Mouse (Mus musculus): ENCODE measurements around the gene Krt7.

Gene Krt7

DNA sequence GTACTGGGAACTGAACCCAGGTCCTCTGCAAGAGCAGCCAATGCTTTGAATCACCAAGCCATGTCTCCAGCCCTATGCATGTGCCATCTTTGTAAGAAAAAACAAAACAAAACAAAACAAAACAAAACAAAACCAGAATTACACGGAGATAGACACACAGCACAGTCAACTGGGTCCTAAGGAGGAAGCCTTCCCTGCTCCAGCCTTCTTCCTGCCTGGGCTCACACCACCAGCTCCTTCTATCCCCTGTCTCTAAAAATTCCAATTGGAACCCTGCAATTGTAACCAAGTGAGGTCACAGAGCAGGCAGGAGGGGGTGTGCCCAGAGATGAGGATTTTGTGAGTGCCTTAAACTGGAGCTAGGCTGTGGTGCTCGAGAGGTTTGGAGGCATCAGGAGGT lies 36.6 kb downstream of the Krt7 start, which contains the start of gene Krt88:
Krt88 (plus strand) TSS at position 301 of the 400 bp plus-strand sequence.
- no peak for DNase-seq

GRCm38 (mm10) chr15:101453093-101453736 lies 42.4 kb downstream of the Krt7 start:
- peak; percentile 73 for DNase-seq

DNA sequence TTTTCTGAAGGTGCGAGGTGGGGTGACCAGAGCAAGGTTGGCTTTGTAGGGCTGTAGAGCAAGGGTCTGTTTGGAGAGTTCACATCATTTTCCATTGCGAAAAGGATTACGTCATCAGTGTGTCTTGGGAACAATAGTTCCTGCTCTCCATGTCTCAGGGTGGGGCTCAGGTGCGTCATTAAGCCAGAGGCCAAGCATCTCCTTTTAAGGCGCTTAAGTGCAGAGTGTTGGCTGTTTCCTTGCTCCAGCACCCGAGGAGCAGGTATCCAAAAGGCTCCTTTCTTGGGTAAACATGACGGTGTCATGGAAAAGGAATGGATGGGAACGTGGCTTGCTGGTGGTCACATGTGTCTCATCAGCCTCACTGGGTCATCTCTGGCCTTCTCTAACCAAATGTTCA lies 43.9 kb downstream of the Krt7 start:
- DNase-seq = no peak

DNA sequence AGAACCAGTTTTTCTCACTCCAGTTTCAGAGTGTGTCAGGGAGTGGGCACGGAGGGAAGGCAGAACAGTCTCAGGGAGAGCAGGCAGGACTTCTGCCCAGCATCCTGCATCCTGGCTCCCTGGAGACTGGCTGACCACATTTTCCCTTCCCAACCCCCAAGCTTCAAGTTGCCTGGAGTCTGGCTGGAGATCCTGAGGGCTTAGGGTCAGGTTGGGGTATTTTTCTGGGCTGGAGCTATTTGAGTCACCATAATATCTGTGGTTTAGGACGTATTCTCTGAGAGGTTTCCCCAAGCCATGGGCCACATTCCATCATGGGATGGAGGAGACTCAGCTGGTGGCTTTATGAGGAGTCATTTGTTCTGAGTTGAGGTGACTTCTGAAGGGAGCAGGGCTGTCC lies 44.4 kb downstream of the Krt7 start:
- no peak for DNase-seq

DNA sequence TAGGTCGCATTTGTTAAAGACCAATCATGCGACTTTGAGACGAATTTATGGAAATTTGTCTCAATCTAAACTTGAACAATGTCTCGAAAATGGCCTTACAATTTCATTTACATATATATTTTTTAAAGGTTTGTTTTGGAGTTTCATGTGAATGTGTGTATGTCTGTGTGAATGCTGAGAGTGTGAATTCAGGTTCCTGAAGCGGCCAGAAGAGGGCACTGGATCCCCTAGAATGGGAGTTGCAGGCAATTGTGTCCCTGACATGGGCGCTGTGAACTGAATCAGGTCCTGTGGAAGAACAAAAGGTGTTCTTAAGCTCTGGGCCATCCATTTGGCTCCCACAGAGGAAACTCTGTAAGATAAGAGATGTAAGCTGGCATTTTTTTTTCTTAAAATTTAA lies 45.0 kb downstream of the Krt7 start:
- no peak for DNase-seq

- DNase-seq = peak; percentile 12
Measured at GRCm38 (mm10) chr15:101458361-101458930, 47.6 kb downstream of the Krt7 start.

- no peak for DNase-seq
Measured at GRCm38 (mm10) chr15:101459283-101459682, 48.4 kb downstream of the Krt7 start.

DNA sequence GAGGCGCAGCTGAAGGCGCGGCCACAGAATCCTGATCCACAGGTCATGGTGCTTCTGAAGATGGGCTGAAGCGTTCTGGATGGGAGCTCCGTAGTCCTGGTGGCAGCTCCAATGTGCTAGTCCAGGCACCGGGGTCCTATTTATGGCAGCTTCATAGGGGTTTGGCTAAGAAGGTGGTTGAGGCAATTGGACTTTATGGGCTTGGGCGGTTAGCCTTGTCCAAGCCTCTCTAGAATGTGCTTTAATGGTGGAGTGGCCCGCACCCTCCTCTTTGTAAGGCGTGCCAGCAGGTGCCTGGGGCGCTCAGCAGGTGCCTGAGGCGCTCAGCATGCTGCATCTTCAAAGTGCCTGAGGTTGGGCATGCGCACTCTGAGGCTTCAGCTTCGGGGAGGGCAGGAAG lies 52.8 kb downstream of the Krt7 start, which contains the start of gene Krt81:
Krt81 (minus strand) TSS at position 101 of the 400 bp plus-strand sequence.
- DNase-seq = no peak

DNA sequence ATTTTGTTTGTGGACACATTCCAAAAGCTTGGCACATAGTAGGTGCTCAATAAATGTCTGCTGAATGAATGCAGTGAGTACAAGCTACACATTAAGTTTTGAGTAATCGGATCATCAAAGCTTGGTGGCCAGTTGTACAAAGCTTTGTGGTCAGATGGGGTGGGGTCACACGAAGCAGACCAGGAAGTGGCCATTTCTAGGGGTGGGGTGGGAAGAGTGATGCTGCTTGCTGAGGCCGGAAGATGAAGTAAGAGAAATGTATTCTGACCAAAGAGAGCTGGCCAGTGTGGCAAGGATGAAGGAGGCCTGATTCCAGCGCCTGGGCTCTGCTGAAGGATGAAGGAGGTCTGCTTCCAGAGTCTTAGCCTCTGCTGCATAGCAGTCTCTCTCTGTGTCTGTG lies 58.2 kb downstream of the Krt7 start:
- no peak for DNase-seq

DNA sequence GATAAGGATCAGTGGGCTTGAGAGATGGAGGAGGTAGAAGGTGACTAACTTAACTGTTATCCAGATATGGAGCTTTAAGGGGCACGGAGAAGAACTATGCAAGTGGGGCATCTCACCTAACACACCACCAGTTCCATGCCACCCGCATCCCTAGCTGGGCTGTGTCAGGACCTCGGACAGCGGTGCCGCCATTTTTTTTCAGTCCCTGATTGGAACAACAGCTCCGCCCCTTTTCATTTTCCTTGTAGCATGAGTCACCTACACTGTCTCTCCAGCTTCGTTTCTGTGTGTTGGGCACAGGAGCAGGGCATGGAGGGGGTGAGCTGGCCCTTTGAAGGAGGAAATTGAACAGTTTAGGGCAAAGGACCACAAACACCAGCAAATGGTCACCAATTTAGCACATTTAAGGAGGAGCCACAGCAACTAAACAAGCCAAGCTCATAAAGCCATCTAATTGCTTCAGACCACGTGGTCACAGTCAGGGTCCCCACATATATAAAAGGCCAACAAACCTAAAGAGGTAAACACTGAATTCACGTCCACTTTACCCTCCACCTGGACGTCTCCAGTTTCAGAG lies 62.2 kb downstream of the Krt7 start, which contains the start of gene Krt86:
Krt86 (plus strand) TSS at position 527 of the 577 bp plus-strand sequence.
- DNase-seq = no peak

GRCm38 (mm10) chr15:101479007-101479665 lies 68.3 kb downstream of the Krt7 start:
- peak; percentile 73 for DNase-seq

DNA sequence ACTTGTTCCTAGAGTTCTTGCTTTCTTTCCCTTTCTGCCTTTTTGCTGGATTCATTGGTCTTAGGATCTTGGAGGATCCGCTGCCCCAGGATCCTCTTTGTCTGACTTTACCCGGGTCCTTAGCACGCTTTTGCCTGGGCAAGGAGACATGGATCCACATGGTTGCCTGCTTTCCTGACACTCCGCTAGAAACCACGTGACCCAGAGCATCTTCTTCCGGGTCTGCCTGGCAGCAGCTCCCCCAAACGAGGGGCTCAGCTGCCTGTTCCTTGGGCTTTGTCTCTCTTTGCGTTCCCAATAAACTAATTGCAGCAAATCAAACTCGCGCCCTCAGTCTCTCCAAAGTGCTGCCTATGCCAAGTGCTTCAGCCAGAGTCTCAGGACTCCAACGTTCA lies 68.8 kb downstream of the Krt7 start:
- DNase-seq = peak; percentile 18

All from right cerebral cortex, postnatal 4 days (tissue).